Mouse (Mus musculus) neural tube, embryonic 15.5 days (tissue): Measurements from ENCODE around the gene Nrxn2. TPM values are rescaled to one million over a fixed set of nuclear protein-coding genes. Genes with fewer than 3 reads are reported as not detected.

ENCODE experiments used
- ATAC-seq: fragments of 200-750 bp; cut with Nextera tagmentation; 2 replicates; pipeline ENCODE4 v1.8.0; 2017; ENCODE audit warnings: mild to moderate bottlenecking, moderate TSS enrichment, moderate library complexity; ENCODE audit not compliant: low FRiP score
- H3K27ac ChIP-seq: fragments of 300-500 bp; sonication (generic); replicated peaks from 2 replicates; pipeline ENCODE4 v1.5.1; 2015; ENCODE audit warnings: mild to moderate bottlenecking, inconsistent platforms
- H3K27me3 ChIP-seq: fragments of 300-500 bp; sonication (generic); replicated peaks from 2 replicates; pipeline ENCODE4 v1.6.1; 2015; ENCODE audit warnings: inconsistent platforms
- H3K36me3 ChIP-seq: fragments of 300-500 bp; sonication (generic); 2 replicates; pipeline ENCODE4 v1.6.1; 2015; ENCODE audit warnings: inconsistent platforms
- H3K4me1 ChIP-seq: fragments of 300-500 bp; sonication (generic); 2 replicates; pipeline ENCODE4 v1.6.1; 2015; ENCODE audit warnings: inconsistent platforms
- H3K4me2 ChIP-seq: fragments of 300-500 bp; sonication (generic); 2 replicates; pipeline ENCODE4 v1.6.1; 2015; ENCODE audit warnings: inconsistent platforms, mild to moderate bottlenecking, moderate library complexity
- H3K4me3 ChIP-seq: fragments of 300-500 bp; sonication (generic); replicated peaks from 2 replicates; pipeline ENCODE4 v1.5.1; 2015; ENCODE audit warnings: mild to moderate bottlenecking, inconsistent platforms
- H3K9ac ChIP-seq: fragments of 300-500 bp; sonication (generic); replicated peaks from 2 replicates; pipeline ENCODE4 v1.6.1; 2015; ENCODE audit warnings: mild to moderate bottlenecking, inconsistent platforms
- H3K9me3 ChIP-seq: fragments of 300-500 bp; sonication (generic); replicated peaks from 2 replicates; pipeline ENCODE4 v1.6.1; 2016; ENCODE audit warnings: inconsistent platforms
- WGBS: fragments of 180-500 bp; shearing (Covaris S2); methylation state at CpG from one replicate; pipeline ENCODE4 v1.1.7; 2015; ENCODE audit warnings: mixed read lengths; 5-methylcytosine and 5-hydroxymethylcytosine counted together
- polyA plus RNA-seq: library from polyadenylated mRNA; unstranded; fragments of >200 nt; fragmentation: Nextera tagmentation; extraction: Ambion mirVana; gene quantifications from 2 replicates; pipeline ENCODE4 v1.2.1, GENCODE M21; 2015

Gene Nrxn2
- polyA plus RNA-seq, 1 experiment from 2014 or later, result 45.7 TPM

DNA sequence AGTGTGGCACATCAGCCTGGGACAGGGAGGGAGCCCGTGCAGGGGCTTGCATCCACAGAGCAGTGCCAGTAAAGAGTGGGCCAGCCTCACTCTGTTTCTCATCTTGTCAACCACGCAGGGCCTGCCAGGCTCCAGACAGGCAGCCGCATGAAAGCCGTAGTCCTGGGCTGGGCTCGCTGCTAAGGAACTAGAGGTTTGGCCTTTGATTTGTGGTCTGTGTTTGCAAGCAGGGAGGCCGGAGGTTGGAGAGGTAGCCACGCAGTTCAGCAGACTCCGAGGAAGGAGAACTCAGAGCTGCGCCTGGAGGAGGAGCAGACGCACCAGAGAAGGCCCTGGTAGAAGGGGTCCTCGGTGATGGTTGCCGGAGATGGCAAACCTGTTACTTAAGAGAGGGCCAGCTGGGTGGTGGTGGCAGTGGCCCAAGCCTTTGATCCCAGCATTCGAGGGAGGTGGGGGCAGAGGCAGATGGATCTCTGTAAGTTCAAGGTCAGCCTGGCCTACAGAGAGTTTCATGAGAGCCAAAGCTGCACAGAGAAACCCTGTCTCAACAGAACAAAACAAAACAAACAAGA lies 66.6 kb downstream of the Nrxn2 start:
- Histone ChIP-seq H3K27me3 (no peaks in the 10 kb centered on the region), H3K27ac (no peak overlapping the region), H3K4me1 (peaks cover 17% of the 10 kb centered on the region), H3K4me3 (no peak overlapping the region), H3K9ac (no peak overlapping the region), H3K4me2 (no peak overlapping the region), H3K9me3 (no peaks in the 10 kb centered on the region), H3K36me3 (peaks cover 23% of the 10 kb centered on the region)
- ATAC-seq, result no peak
- 79% methylated on average over 13 of the region's 13 CpGs for WGBS

DNA sequence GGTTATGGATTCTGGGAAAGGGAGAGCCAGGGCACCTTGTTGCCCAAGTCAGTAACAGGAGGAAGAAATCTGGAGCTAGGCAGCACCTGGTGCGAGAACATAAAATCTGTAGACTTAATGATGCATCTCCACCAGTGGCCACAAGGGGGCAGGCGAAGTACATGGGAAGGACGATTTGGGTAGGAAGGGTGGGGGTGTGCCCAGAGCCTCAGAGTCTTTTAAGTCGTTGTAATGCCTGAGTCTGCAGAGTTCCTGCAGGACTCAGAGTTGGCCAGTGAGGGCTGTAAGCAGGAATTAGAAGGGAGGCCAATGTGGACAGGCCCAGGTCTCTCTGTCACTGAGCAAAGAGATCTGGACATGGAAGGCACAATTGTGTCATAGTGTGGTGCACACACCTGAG lies 70.5 kb downstream of the Nrxn2 start:
- no peaks in the 10 kb centered on the region for H3K27me3 ChIP-seq
- peak; percentile 38; the same call in 1 of the 2 replicates for ATAC-seq
- H3K27ac ChIP-seq, result peak overlapping the region; percentile 28; the same call in 1 of the 2 replicates
- 0% methylated on average over 4 of the region's 4 CpGs for WGBS
- H3K4me2 ChIP-seq, result no peak overlapping the region
- H3K9ac ChIP-seq, result no peak overlapping the region
- no peaks in the 10 kb centered on the region for H3K9me3 ChIP-seq
- no peak overlapping the region for H3K4me3 ChIP-seq
- H3K4me1 ChIP-seq, result peaks cover 25% of the 10 kb centered on the region
- peaks cover 6% of the 10 kb centered on the region; the same call in 1 of the 2 replicates for H3K36me3 ChIP-seq

DNA sequence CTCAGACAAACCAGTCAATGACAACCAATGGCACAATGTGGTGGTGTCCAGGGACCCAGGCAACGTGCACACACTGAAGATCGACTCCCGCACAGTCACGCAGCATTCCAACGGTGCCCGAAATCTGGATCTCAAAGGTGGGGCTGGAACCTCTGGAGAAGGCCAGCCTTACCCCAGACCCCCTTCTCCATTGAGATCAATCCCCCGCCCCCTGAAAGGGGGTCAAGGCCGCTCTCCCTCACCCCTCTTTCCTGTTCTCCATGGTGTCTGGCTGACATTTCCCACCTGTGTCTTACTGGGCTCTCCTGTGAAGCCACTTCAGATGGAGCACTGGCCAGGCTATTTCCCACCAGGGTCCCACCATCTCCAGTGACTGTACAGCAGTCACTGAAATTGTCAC lies 73.0 kb downstream of the Nrxn2 start:
- WGBS, result 87% methylated on average over 8 of the region's 8 CpGs
- Histone ChIP-seq H3K27ac (no peak overlapping the region), H3K9ac (peak overlapping the region; percentile 17; the same call in 1 of the 2 replicates), H3K36me3 (0 out of 2 replicates have a peak, but pooled peaks cover 5% of the 10 kb centered on the region), H3K27me3 (no peaks in the 10 kb centered on the region), H3K9me3 (no peaks in the 10 kb centered on the region), H3K4me3 (no peak overlapping the region), H3K4me2 (no peak overlapping the region), H3K4me1 (peaks cover 39% of the 10 kb centered on the region)
- no peak for ATAC-seq

DNA sequence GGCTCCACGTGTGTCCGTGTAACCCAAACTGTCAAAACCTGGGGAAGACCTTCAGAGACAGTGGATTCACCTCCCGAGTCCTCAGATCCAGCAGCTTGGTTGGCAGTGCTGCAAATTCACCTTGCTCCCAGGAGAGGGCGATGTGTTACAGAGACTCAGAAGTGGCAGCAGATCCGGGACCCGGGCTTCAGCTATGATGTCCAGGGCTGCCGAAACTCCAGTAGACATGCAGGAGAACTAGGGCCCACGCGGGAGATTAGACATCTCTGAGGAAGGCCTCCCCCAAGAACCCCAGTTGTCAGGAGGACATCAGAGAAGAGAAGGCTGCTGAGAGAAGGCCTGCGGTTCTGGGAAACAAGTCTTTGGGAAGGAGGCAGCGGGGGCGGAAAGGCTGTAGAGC lies 73.6 kb downstream of the Nrxn2 start:
- Histone ChIP-seq H3K9me3 (no peaks in the 10 kb centered on the region), H3K9ac (peak overlapping the region; percentile 17; the same call in 1 of the 2 replicates), H3K27ac (no peak overlapping the region), H3K4me2 (no peak overlapping the region), H3K36me3 (0 out of 2 replicates have a peak, but pooled peaks cover 5% of the 10 kb centered on the region), H3K27me3 (no peaks in the 10 kb centered on the region), H3K4me1 (peaks cover 43% of the 10 kb centered on the region), H3K4me3 (no peak overlapping the region)
- 18% methylated on average over 12 of the region's 12 CpGs for WGBS
- ATAC-seq, result no peak

DNA sequence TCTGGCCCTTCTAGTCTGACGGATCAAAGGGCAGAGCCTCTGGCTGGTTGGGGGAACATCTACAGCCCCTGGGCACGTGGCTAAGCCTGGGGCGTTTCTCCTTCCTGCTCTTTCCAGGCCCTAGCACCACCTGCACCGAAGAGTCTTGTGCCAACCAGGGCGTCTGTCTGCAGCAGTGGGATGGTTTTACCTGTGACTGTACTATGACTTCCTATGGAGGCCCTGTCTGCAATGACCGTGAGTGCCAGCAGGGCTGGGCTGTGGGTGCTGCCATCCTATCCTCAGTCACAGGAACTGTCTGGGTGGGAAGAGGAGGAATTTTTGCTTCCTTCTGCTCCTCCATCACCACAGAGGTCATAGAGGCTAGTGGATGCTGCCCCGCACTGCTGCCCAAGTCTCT lies 74.7 kb downstream of the Nrxn2 start:
- 0 out of 2 replicates have a peak, but pooled peaks cover 5% of the 10 kb centered on the region for H3K36me3 ChIP-seq
- H3K9ac ChIP-seq, result peak overlapping the region; percentile 14; the same call in 1 of the 2 replicates
- H3K4me1 ChIP-seq, result peaks cover 43% of the 10 kb centered on the region
- no peak overlapping the region for H3K4me3 ChIP-seq
- H3K9me3 ChIP-seq, result no peaks in the 10 kb centered on the region
- 84% methylated on average over 7 of the region's 7 CpGs for WGBS
- no peak overlapping the region for H3K27ac ChIP-seq
- H3K4me2 ChIP-seq, result no peak overlapping the region
- H3K27me3 ChIP-seq, result no peaks in the 10 kb centered on the region
- no peak for ATAC-seq

DNA sequence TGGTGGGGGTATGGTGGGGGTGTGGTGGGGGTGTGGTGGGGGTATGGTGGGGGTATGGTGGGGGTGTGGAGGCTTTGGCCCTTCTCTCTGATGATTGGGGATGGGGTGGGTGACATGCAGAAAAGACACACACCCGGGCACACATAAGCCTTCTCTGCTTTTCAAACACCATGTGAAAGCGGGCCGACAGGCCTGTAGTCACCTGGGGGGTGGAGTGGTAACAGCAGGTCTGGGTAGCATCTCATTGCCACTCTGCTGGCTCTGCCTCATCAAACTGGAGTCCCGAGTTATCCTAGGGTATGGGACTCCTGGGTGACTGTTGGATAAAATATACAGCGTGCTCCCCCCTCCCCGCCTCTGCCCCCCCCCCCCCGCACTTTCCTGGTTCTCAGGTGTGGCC lies 75.5 kb downstream of the Nrxn2 start:
- H3K27ac ChIP-seq, result no peak overlapping the region
- 0 out of 2 replicates have a peak, but pooled peaks cover 5% of the 10 kb centered on the region for H3K36me3 ChIP-seq
- no peak overlapping the region for H3K4me2 ChIP-seq
- no peak for ATAC-seq
- 75% methylated on average over 5 of the region's 7 CpGs for WGBS
- no peaks in the 10 kb centered on the region for H3K27me3 ChIP-seq
- H3K9ac ChIP-seq, result no peak overlapping the region
- peaks cover 39% of the 10 kb centered on the region for H3K4me1 ChIP-seq
- H3K9me3 ChIP-seq, result no peaks in the 10 kb centered on the region
- H3K4me3 ChIP-seq, result no peak overlapping the region

DNA sequence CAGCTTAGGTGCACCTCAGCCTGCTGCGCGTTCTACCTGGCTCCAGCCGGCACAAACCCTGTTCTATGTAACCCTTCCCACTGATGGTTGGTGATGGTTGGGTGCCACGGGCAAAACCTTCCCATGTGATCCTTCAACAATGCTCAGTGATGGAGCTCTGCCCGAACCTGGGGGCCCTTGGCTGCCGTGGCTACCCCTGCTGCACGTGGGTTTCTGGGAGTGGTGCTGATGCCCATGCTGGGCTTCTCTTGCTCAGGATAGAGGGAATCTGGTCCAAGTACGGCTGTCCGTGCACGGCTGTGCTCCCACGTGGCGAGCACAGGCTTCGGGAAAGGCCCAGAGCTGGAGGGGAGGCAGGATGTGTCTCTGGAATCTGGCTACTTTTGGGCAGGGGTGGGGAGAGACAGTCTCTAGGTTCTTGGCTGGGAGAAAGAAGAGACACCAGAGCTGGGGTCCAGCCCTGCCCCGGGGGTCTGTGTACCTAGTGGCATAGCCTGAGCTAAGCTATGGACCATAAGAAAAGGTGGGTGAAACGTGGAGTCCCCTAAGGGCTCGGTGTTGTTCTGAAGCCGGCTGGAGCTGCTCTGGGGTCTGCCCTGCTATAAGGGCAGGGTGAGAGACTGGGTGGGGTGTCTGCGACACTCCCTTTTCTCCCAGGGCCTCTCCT lies 76.1 kb downstream of the Nrxn2 start:
- 71% methylated on average over 18 of the region's 18 CpGs for WGBS
- Histone ChIP-seq H3K4me1 (peaks cover 41% of the 10 kb centered on the region), H3K4me3 (no peak overlapping the region), H3K27ac (peak overlapping the region; percentile 98; the same call in 1 of the 2 replicates), H3K9me3 (no peaks in the 10 kb centered on the region), H3K4me2 (no peak overlapping the region), H3K27me3 (no peaks in the 10 kb centered on the region), H3K9ac (no peak overlapping the region), H3K36me3 (0 out of 2 replicates have a peak, but pooled peaks cover 5% of the 10 kb centered on the region)
- ATAC-seq, result no peak

DNA sequence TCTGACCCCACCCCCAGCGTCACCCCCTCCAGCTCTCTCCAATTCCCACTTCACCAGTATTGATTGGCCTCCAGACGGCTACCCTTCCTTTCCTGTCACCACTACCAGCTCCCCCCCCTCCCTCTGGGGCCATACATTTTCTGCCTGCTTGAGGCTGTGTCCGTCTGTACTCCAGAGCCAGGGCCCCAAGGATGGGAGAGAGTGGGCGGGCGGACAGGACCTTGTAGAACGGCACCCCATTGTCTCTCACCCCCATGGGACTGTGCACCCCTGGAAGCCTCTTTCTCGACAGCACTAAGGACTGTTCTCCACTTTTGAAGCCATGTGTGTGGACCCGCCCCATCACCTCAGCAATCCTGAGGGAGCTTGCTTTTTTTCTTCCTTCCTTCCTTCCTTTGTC lies 77.2 kb downstream of the Nrxn2 start:
- WGBS, result 31% methylated on average over 8 of the region's 8 CpGs

DNA sequence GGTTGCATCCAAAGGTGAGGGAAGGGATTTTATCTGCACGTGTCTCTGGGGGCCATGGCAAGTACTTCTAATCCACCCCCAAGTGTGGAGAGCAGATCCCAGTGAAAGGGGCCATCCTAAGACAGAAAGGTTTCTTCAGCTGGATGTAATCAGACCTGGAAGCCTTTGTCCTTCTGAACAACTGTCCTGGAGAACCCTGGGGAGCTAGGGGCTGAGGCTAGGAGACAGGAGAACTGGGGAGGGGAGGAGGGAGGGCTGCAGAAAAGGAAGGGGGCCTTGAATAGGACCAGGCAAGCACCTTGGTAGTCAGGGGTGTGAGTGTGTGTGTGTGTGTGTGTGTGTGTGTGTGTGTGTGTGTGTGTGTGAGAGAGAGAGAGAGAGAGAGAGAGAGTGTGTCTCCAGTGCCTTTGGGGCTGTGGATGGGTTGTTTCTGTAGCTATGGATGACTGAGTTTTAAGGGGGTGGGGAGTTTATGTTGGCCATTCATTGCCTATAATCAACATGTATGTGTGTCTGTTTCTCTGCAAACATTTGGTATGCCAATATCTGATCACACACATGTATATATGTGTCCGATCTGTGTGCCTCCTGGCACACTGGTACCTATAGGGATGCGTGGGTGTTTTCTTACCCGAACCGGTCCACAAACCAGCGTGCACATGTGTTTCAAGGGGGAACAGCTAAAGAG lies 78.1 kb downstream of the Nrxn2 start:
- peak overlapping the region; percentile 81 for H3K4me3 ChIP-seq
- peak; percentile 25; the same call in 1 of the 2 replicates for ATAC-seq
- peak overlapping the region; percentile 48 for H3K9ac ChIP-seq
- H3K27ac ChIP-seq, result peak overlapping the region; percentile 98
- H3K36me3 ChIP-seq, result no peaks in the 10 kb centered on the region
- H3K27me3 ChIP-seq, result no peaks in the 10 kb centered on the region
- peaks cover 61% of the 10 kb centered on the region for H3K4me1 ChIP-seq
- no peaks in the 10 kb centered on the region for H3K9me3 ChIP-seq
- WGBS, result 5% methylated on average over 6 of the region's 6 CpGs
- H3K4me2 ChIP-seq, result peak overlapping the region; percentile 62

More for the DNA sequence above, 77.2 kb downstream of the Nrxn2 start:
- Histone ChIP-seq H3K9me3 (no peaks in the 10 kb centered on the region), H3K36me3 (0 out of 2 replicates have a peak, but pooled peaks cover 5% of the 10 kb centered on the region), H3K27ac (peak overlapping the region; percentile 98), H3K27me3 (no peaks in the 10 kb centered on the region), H3K4me2 (peak overlapping the region; percentile 62), H3K9ac (peak overlapping the region; percentile 8; the same call in 1 of the 2 replicates), H3K4me3 (no peak overlapping the region), H3K4me1 (peaks cover 52% of the 10 kb centered on the region)
- ATAC-seq, result no peak

DNA sequence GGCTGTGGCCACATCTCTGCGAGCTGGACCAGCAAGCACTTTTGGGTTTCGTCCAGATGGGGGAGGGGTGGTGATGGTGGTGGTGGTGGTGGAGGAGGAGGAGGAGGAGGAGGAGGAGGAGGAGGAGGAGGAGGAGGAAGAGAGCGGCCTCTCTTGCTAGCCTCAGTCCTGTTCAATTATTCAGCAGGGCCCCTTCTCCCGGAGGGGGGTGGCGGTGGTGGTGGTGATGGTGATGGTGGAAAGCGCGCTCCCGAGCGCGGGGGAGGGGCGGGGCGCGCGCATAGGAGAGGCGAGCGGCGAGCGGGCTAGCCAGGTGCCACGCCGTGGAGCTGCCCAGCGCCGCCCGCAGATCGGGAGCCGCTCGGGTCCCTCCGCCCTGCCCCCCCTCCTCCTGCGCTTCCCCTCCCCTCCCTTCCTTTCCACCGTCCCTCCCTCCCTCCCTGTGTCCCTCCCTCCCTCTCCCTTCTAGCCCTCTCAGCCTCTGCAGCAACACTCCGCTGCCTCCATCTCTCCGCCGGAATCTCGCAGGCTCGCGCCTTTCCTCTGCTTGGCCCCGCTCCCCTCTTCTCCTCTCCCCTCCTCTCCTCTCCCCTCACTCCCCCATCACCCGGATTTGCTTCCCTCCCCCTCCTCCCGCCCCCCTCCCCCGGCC lies 78.7 kb downstream of the Nrxn2 start:
- peak; percentile 68 for ATAC-seq
- H3K36me3 ChIP-seq, result no peaks in the 10 kb centered on the region
- peaks cover 66% of the 10 kb centered on the region for H3K4me1 ChIP-seq
- H3K9me3 ChIP-seq, result no peaks in the 10 kb centered on the region
- H3K4me2 ChIP-seq, result peak overlapping the region; percentile 62
- peak overlapping the region; percentile 98 for H3K9ac ChIP-seq
- H3K27ac ChIP-seq, result peak overlapping the region; percentile 98
- WGBS, result 4% methylated on average over 8 of the region's 39 CpGs
- H3K4me3 ChIP-seq, result peak overlapping the region; percentile 81
- H3K27me3 ChIP-seq, result no peaks in the 10 kb centered on the region

DNA sequence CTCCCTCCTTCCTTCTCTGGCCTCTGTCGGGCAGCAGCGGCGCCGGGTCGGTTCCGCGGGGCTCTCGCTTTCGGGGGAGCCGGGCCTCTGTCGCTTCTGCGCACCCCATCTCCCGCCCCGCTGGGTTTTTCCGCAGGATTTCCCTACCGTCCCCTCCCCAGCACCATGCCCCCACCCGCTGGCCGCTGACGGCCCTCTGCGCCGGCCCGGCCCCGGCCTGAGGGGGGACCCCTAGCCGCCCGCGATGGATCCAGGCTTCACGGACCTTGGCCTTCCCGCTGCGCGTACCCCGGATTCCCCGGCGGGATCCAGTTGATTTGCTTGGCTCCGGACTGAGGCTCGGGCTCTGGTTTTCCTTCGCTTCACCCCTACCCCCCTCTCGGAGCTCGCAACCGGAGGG lies 79.3 kb downstream of the Nrxn2 start:
- Histone ChIP-seq H3K4me3 (peak overlapping the region; percentile 81), H3K27me3 (no peaks in the 10 kb centered on the region), H3K4me2 (peak overlapping the region; percentile 62), H3K4me1 (peaks cover 69% of the 10 kb centered on the region), H3K9me3 (no peaks in the 10 kb centered on the region), H3K9ac (peak overlapping the region; percentile 98), H3K27ac (peak overlapping the region; percentile 98), H3K36me3 (no peaks in the 10 kb centered on the region)
- under 1% methylated on average over 39 of the region's 39 CpGs for WGBS
- peak; percentile 10 for ATAC-seq
